Mouse (Mus musculus) intestine, embryonic 16.5 days (tissue): ENCODE data around the gene Adcy7. TPM values are rescaled to one million over a fixed set of nuclear protein-coding genes. Genes with fewer than 3 reads are reported as not detected.

Experiments
- ATAC-seq: fragments of 200-750 bp; cut with Nextera tagmentation; 2 replicates; pipeline ENCODE4 v1.8.0; 2017; ENCODE audit warnings: moderate TSS enrichment, moderate library complexity
- H3K27ac ChIP-seq: fragments of 300-500 bp; sonication (generic); 2 replicates; pipeline ENCODE4 v1.5.1; 2014; ENCODE audit warnings: mild to moderate bottlenecking, low read length
- H3K27me3 ChIP-seq: fragments of 300-500 bp; sonication (generic); replicated peaks from 2 replicates; pipeline ENCODE4 v1.6.1; 2014; ENCODE audit warnings: low read length, control low read depth, mixed read lengths; ENCODE audit not compliant: control insufficient read depth, insufficient read depth
- H3K36me3 ChIP-seq: fragments of 300-500 bp; sonication (generic); 2 replicates; pipeline ENCODE4 v1.6.1; 2014; ENCODE audit warnings: low read length, control low read depth; ENCODE audit not compliant: control insufficient read depth, insufficient read depth
- H3K4me1 ChIP-seq: fragments of 300-500 bp; sonication (generic); 2 replicates; pipeline ENCODE4 v1.6.1; 2014; ENCODE audit warnings: low read length, control low read depth, mixed read lengths; ENCODE audit not compliant: control insufficient read depth, insufficient read depth
- H3K4me2 ChIP-seq: fragments of 300-500 bp; sonication (generic); 2 replicates; pipeline ENCODE4 v1.6.1; 2014; ENCODE audit warnings: low read depth, low read length, control low read depth
- H3K4me3 ChIP-seq: fragments of 300-500 bp; sonication (generic); 2 replicates; pipeline ENCODE4 v1.5.1; 2014; ENCODE audit warnings: mild to moderate bottlenecking, low read length
- H3K9ac ChIP-seq: fragments of 300-500 bp; sonication (generic); 2 replicates; pipeline ENCODE4 v1.6.1; 2014; ENCODE audit warnings: low read depth, low read length
- H3K9me3 ChIP-seq: fragments of 300-500 bp; sonication (generic); 2 replicates; pipeline ENCODE4 v1.6.1; 2016; ENCODE audit warnings: low read length, control low read depth; ENCODE audit not compliant: control insufficient read depth
- WGBS: fragments of 180-500 bp; shearing (Covaris S2); extraction: QIAGEN DNeasy Blood & Tissue Kit; methylation state at CpG from one replicate; pipeline ENCODE4 v1.1.7; 2014; 5-methylcytosine and 5-hydroxymethylcytosine counted together
- polyA plus RNA-seq: library from polyadenylated mRNA; unstranded; fragments of >200 nt; fragmentation: Nextera tagmentation; extraction: Ambion mirVana; gene quantifications from 2 replicates; pipeline ENCODE4 v1.2.1, GENCODE M21; 2015

Adcy7 gene
- polyA plus RNA-seq, 1 experiment from 2014 or later: 2.9 TPM

DNA sequence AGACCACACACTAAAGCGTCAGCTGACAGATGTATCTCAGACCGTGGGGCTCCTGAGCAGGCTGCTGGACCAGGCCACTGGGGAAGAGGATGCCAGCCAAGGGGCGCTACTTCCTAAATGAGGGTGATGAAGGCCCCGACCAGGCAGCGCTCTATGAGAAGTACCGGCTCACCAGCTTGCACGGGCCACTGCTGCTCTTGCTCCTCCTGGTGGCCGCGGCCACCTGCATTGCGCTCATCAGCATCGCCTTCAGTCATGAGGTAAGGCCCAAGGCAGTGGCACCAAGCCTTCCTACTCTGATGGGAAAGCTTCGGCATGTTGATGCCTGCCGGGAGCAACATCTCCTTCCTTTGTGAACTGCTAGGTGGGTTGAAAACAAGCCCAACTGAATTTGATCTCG lies 34.3 kb downstream of the Adcy7 start:
- Histone ChIP-seq H3K4me3 (no peak overlapping the region), H3K4me1 (no peaks in the 10 kb centered on the region), H3K9ac (no peak overlapping the region), H3K27ac (no peak overlapping the region), H3K9me3 (no peaks in the 10 kb centered on the region), H3K27me3 (no peaks in the 10 kb centered on the region), H3K36me3 (no peaks in the 10 kb centered on the region), H3K4me2 (no peak overlapping the region)
- 66% methylated on average over 14 of the region's 14 CpGs for WGBS
- ATAC-seq: no peak

DNA sequence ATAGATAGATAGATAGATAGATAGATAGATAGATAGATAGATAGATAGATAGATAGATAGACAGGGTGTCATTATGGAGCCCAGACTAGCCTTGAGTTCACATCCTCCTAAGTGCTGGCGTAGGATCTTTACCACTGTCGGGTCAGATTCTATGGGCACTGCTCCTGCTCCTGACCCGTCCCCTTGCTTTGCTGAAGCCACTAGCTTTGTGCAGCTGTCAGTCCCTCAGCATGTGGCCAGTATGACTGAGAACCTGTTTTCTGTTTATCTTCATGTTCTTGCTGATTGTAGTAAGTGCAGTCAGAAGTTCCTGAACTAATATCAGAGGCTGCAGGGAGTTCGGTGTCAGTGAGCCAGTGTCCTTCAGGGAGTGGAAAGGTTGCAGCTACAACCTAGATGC lies 35.5 kb downstream of the Adcy7 start:
- no peak overlapping the region for H3K9ac ChIP-seq
- H3K27me3 ChIP-seq: no peaks in the 10 kb centered on the region
- 88% methylated on average over 4 of the region's 4 CpGs for WGBS
- H3K4me3 ChIP-seq: no peak overlapping the region
- no peak overlapping the region for H3K4me2 ChIP-seq
- ATAC-seq: no peak
- H3K27ac ChIP-seq: no peak overlapping the region
- no peaks in the 10 kb centered on the region for H3K4me1 ChIP-seq
- H3K9me3 ChIP-seq: no peaks in the 10 kb centered on the region
- H3K36me3 ChIP-seq: no peaks in the 10 kb centered on the region

DNA sequence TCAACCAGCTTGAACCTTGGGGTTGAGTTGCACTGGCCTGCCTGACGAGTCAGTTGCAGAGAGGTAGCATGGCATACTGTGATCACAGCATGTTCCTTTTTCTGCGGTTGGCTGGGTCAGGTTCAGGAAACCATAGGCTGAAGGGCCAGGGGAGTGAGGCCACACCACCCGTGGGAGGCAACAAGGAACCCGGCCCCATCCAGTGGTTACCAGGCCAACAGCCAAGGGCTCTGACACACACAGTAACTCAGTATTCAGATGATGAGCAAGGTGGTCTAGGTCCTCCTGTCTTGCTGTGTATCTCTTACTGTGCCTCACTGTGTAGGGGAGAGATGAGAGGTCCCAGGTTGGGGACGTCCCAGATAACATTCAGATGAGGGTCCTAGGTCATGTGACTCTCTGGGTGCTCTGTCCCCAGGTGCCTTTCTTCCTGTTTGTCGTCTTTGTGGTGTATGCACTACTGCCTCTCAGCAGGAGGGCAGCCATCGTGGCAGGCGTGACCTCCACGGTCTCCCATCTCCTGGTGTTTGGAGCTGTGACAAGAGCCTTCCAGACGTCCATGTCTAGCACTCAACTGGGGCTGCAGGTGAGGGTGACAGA lies 37.2 kb downstream of the Adcy7 start:
- H3K27me3 ChIP-seq: no peaks in the 10 kb centered on the region
- H3K9me3 ChIP-seq: no peaks in the 10 kb centered on the region
- H3K4me2 ChIP-seq: no peak overlapping the region
- no peak overlapping the region for H3K27ac ChIP-seq
- no peak for ATAC-seq
- no peak overlapping the region for H3K4me3 ChIP-seq
- no peaks in the 10 kb centered on the region for H3K36me3 ChIP-seq
- WGBS: 68% methylated on average over 10 of the region's 10 CpGs
- H3K9ac ChIP-seq: no peak overlapping the region
- no peaks in the 10 kb centered on the region for H3K4me1 ChIP-seq

DNA sequence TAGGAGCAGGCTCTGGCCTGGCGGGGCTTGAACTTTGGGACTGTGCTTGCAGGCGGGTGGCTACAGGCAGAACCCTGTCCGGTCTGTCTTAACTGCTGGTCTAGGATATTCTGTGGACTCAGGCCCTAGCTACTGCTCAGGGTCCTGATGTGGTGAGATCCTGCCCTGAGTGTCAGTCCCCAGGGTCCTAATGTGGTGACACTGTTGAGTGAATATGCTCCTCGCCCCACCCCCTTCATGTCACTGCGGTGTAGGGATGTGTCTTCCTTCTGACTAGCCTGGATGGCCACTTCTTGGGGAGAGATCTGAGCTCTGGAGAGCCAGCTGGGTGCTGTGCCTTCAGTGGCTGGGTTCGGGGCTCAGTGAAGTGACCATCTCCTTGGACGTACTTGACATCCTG lies 37.7 kb downstream of the Adcy7 start:
- Histone ChIP-seq H3K9me3 (no peaks in the 10 kb centered on the region), H3K4me3 (no peak overlapping the region), H3K27me3 (no peaks in the 10 kb centered on the region), H3K4me2 (no peak overlapping the region), H3K9ac (no peak overlapping the region), H3K36me3 (no peaks in the 10 kb centered on the region), H3K4me1 (no peaks in the 10 kb centered on the region), H3K27ac (no peak overlapping the region)
- ATAC-seq: no peak
- WGBS: 86% methylated on average over 7 of the region's 7 CpGs

DNA sequence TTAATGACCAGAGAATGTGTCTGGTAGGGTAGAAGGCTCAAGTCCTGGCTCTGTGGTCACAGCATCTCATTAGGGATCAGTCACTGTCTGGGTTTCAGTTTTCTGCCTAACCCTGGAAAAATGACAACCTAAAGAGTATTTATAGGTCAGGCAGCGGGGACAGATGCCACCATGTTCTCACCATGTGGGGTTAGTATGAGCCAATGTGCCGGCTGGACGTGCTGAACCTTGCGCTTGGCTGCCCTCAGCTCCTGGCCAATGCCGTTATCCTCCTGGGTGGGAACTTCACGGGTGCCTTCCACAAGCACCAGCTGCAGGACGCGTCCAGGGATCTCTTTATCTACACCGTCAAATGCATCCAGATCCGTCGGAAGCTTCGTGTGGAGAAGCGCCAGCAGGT lies 38.1 kb downstream of the Adcy7 start:
- H3K27ac ChIP-seq: no peak overlapping the region
- H3K4me3 ChIP-seq: no peak overlapping the region
- 90% methylated on average over 13 of the region's 13 CpGs for WGBS
- no peaks in the 10 kb centered on the region for H3K27me3 ChIP-seq
- no peak overlapping the region for H3K4me2 ChIP-seq
- no peak overlapping the region for H3K9ac ChIP-seq
- H3K4me1 ChIP-seq: no peaks in the 10 kb centered on the region
- H3K36me3 ChIP-seq: no peaks in the 10 kb centered on the region
- H3K9me3 ChIP-seq: no peaks in the 10 kb centered on the region
- no peak for ATAC-seq

DNA sequence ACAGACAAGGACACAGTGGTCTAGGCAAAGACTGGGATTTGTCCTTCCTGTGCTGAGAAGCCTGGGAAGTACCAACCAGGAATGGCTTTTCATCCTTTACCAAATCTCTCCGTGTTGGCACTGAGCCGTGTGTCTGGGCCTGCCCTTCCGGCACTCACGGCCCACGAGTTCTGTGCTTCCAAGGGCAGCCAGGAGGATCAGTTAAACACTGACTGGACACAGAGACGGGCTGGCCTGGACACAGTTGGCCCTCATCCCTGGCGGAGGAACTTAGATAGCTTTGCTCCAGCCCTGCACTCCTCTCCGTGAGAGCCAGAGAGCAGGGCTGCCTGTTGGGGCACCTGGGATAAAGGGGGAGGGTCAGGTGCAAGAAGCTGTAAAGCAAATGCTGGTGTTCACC lies 40.8 kb downstream of the Adcy7 start:
- ATAC-seq: no peak
- H3K4me1 ChIP-seq: peaks cover 15% of the 10 kb centered on the region
- no peak overlapping the region for H3K27ac ChIP-seq
- WGBS: 69% methylated on average over 8 of the region's 8 CpGs
- H3K36me3 ChIP-seq: no peaks in the 10 kb centered on the region
- no peak overlapping the region for H3K4me3 ChIP-seq
- no peaks in the 10 kb centered on the region for H3K9me3 ChIP-seq
- H3K4me2 ChIP-seq: no peak overlapping the region
- H3K9ac ChIP-seq: no peak overlapping the region
- H3K27me3 ChIP-seq: no peaks in the 10 kb centered on the region

DNA sequence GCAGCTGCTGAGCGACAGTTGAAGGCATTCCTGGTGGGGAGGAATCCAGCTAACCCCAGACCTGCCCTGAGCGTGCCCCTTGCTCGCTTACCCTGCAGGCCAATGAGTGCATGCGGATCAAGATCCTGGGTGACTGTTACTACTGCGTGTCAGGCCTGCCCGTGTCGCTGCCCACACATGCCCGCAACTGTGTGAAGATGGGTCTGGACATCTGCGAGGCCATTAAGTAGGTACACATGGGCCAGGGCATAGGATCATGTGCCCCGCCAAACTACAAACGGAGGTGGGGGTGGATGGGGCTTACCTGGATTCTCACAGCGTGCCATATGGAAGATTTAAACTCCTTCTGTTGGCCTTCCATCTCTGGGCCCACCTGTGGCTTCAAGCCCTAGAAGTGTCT lies 41.8 kb downstream of the Adcy7 start:
- WGBS: 92% methylated on average over 12 of the region's 12 CpGs
- H3K36me3 ChIP-seq: no peaks in the 10 kb centered on the region

DNA sequence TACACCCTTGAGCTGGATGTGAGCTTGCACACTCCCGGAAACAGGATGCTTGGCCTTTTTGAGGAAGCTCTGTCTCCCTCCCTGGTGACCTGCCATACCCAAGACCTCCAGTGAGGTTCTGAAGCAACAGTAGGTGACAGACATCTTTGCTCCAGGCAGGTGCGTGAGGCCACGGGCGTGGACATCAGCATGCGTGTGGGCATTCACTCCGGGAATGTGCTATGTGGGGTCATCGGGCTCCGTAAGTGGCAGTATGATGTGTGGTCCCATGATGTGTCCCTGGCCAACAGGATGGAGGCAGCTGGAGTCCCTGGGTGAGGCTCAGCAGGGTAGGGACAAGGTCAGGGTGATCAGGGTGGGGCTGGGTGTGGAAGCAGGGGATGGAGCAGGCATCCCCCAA lies 43.1 kb downstream of the Adcy7 start:
- H3K36me3 ChIP-seq: no peaks in the 10 kb centered on the region
- no peak overlapping the region for H3K27ac ChIP-seq
- H3K9ac ChIP-seq: no peak overlapping the region
- 94% methylated on average over 8 of the region's 8 CpGs for WGBS
- ATAC-seq: no peak
- H3K4me1 ChIP-seq: peaks cover 15% of the 10 kb centered on the region
- H3K4me2 ChIP-seq: no peak overlapping the region
- no peak overlapping the region for H3K4me3 ChIP-seq
- no peaks in the 10 kb centered on the region for H3K27me3 ChIP-seq
- H3K9me3 ChIP-seq: no peaks in the 10 kb centered on the region

More for the DNA sequence above, 41.8 kb downstream of the Adcy7 start:
- Histone ChIP-seq H3K27me3 (no peaks in the 10 kb centered on the region), H3K4me2 (no peak overlapping the region), H3K4me3 (no peak overlapping the region), H3K9ac (no peak overlapping the region), H3K9me3 (no peaks in the 10 kb centered on the region), H3K4me1 (peaks cover 15% of the 10 kb centered on the region), H3K27ac (no peak overlapping the region)
- ATAC-seq: no peak

DNA sequence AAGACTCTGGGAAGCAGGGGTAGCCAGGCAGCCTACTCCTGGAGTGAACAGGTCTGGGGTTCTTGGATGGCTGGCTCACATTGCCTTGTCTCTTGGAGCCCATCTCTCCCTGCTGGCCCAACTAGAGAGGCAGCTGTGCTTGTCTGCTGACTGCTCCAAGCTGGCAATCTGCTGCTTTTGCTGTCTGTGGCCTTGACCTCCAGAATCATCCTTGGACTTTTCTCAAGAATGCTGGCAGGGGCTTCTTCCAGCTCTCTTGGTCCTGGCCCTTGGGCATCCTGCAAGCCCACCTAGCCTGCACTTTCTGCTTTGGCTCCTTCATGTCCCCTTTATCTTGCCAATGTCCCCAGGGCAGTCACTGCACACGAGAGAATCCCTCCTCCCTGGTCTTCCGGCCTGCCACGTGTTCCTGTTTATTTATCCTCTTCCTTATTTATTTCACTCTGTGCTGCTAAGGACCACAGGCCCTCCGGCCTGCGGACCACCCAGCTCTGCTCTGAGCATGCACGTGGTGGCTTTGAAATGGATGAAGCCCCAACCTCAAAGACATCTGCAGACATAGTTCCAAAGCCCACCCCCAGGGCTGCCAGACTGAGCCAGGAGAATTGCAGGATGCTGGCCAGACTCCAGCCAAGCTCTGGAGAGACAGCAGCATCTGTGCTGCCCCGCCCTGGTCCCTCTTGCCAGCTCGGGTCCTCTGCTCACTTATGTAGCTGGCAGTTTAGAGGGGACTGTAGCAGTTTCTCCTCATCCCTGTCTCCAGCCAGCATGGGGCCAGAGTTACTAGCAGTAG lies 44.1 kb downstream of the Adcy7 start:
- Histone ChIP-seq H3K9me3 (no peaks in the 10 kb centered on the region), H3K4me2 (no peak overlapping the region), H3K4me3 (no peak overlapping the region), H3K4me1 (peaks cover 15% of the 10 kb centered on the region), H3K27ac (peak overlapping the region; percentile 27; the same call in 1 of the 2 replicates), H3K36me3 (no peaks in the 10 kb centered on the region), H3K27me3 (no peaks in the 10 kb centered on the region), H3K9ac (peak overlapping the region; percentile 19; the same call in 1 of the 2 replicates)
- WGBS: 33% methylated on average over 8 of the region's 8 CpGs
- ATAC-seq: peak; percentile 82
